In the genomic region with DNA sequence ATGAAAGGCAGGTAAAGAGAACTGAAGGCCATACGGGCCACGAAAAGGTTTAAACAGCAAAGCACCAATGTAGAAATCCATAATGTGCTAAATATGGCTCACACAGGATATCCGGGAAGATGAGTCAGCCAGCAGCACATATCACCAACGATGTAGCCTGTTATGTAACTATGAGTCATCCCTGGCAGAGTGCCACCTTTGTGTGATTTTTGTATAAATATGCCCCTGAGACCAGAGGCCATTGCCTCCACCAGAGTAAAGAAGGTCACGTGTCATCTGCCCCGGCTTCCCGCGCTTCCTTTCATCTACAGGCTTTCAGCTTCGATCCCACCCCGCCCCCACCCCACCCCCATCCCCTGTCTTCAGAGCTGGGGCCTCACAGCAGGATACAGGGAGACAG, we compare ENCODE assay signal across 9 mouse cellular contexts.
DNase-seq lines count a peak whose midpoint lies in the region; ATAC-seq and TF ChIP-seq lines count a peak whose summit lies in the region.
"Had no signal": no experiment of that assay in that cellular context is flagged by ENCODE, and none has a peak within 500 bp of the region (broad histone marks: within the 10 kb centered on the region; RNA-seq: fewer than 3 reads in every experiment).

No protein-coding gene starts in this region.

- 28% methylated on average over 10 of the region's 10 CpGs for WGBS in hindbrain, postnatal 0 days

- no peak overlapping the region for H3K4me2 ChIP-seq in hindbrain, postnatal 0 days (ENCODE audit: low read depth, low read length)
- H3K4me2 ChIP-seq: hindbrain, embryonic 15.5 days had no signal

- TF ChIP-seq CTCF in gastrocnemius, adult 2 months (IDR thresholded peaks at IDR 0.05): no peak
- TF ChIP-seq CTCF in hindbrain, postnatal 0 days (IDR thresholded peaks at IDR 0.05; ENCODE audit: low read depth): no peak

- no peaks in the 10 kb centered on the region for H3K36me3 ChIP-seq in hindbrain, postnatal 0 days (ENCODE audit: insufficient read depth, low read length)
- H3K36me3 ChIP-seq: hindbrain, embryonic 15.5 days had no signal

- no peaks in the 10 kb centered on the region for H3K27me3 ChIP-seq in hindbrain, postnatal 0 days (ENCODE audit: insufficient read depth, low read length)
- H3K27me3 ChIP-seq: hindbrain, embryonic 15.5 days had no signal

- H3K27ac ChIP-seq in gastrocnemius, adult 2 months: peak overlapping the region; percentile 46
- no peak overlapping the region for H3K27ac ChIP-seq in hindbrain, postnatal 0 days
- H3K27ac ChIP-seq: hindbrain, embryonic 15.5 days had no signal

- no peaks in the 10 kb centered on the region for H3K4me1 ChIP-seq in hindbrain, postnatal 0 days (ENCODE audit: insufficient read depth, low read length)
- H3K4me1 ChIP-seq: hindbrain, embryonic 15.5 days had no signal

- intact Hi-C loops in gastrocnemius, adult 2 months (cut with DNase I): no loop called here

- peak; percentile 89 for DNase-seq in NIH3T3 (ENCODE audit: low read depth)
- peak; percentile 25 for DNase-seq in c-Kit-positive CD71-positive TER-119-positive erythroid progenitor cells, embryonic 14.5 days (ENCODE audit: low spot score)
- DNase-seq in gastrocnemius, adult 2 months: peak; percentile 66
- peak; percentile 67 for DNase-seq in hindbrain, postnatal 0 days (ENCODE audit: low spot score)
- peak; percentile 55 for DNase-seq in left cerebral cortex, adult 11 months (ENCODE audit: low spot score)
- DNase-seq in lung, postnatal 36 days: peak; percentile 96
- DNase-seq in right cerebral cortex, postnatal 10 days (ENCODE audit: low spot score in 2 of 2): peak; percentile 52 to 57
- DNase-seq in yolk sac, embryonic 10.5 days (ENCODE audit: low spot score): peak; percentile 32

- peak; percentile 59; the same call in 1 of the 2 replicates for ATAC-seq in hindbrain, postnatal 0 days

- no peak overlapping the region; the same call in 1 of the 2 replicates for H3K4me3 ChIP-seq in gastrocnemius, adult 2 months
- H3K4me3 ChIP-seq in hindbrain, postnatal 0 days (ENCODE audit: low read length): no peak overlapping the region
- H3K4me3 ChIP-seq: hindbrain, embryonic 15.5 days had no signal

- H3K9me3 ChIP-seq in hindbrain, postnatal 0 days (ENCODE audit: low read length): no peaks in the 10 kb centered on the region
- H3K9me3 ChIP-seq: hindbrain, embryonic 15.5 days had no signal

- H3K9ac ChIP-seq in hindbrain, postnatal 0 days (replicated peaks; ENCODE audit: low read length): no peak overlapping the region
- H3K9ac ChIP-seq: hindbrain, embryonic 15.5 days had no signal

Comparison
In these comparisons a context has a peak if more than half of its experiments do, and no peak if none do; other contexts are left out.
1. DNase-seq: peak in every context shown above with its lines; median percentile 96 in lung, postnatal 36 days; 89 in NIH3T3; 67 in hindbrain, postnatal 0 days; 66 in gastrocnemius, adult 2 months; 55 in left cerebral cortex, adult 11 months; 54 in right cerebral cortex, postnatal 10 days; 32 in yolk sac, embryonic 10.5 days; 25 in c-Kit-positive CD71-positive TER-119-positive erythroid progenitor cells, embryonic 14.5 days.